Mouse (Mus musculus) natural killer cell, adult 2 months (primary cell): ENCODE results near the gene Rpl38.
A peak's percentile ranks its signal among the peaks of the same experiment; 100 is the strongest.

Experiments
- DNase-seq, 2 experiments: peaks; one replicate each; pipeline ENCODE4 v3.0.0; 2022; ENCODE audit warnings: low spot score in 2 of 2

Gene Rpl38

DNA sequence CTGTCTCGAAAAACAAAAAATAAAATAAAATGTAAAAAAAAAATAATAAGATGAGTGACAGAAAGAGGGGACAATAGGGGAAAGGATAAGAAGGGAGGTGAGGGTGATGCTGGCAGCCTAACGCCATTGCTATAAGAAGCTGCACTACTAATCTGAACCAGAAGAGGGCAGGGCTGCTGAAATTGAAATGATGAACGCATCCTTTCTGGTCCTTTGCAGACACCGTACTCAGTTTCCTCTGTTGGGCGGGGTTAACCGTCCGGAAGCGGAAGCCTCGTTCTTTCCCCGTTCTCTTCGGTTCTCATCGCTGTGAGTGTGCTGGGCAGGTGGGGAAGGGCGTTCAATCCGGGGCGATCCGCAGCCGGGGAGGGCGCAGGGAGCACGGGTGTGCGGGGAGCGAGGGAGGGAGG lies at the start of gene Rpl38:
Gene Rpl38 (plus strand): TSS at position 224 of the 410 bp plus-strand sequence.
- peak; percentile 92 to 93 for DNase-seq

GRCm38 (mm10) chr11:114618697-114619417 lies 49.5 kb upstream of the Rpl38 start:
- no peak for DNase-seq

DNA sequence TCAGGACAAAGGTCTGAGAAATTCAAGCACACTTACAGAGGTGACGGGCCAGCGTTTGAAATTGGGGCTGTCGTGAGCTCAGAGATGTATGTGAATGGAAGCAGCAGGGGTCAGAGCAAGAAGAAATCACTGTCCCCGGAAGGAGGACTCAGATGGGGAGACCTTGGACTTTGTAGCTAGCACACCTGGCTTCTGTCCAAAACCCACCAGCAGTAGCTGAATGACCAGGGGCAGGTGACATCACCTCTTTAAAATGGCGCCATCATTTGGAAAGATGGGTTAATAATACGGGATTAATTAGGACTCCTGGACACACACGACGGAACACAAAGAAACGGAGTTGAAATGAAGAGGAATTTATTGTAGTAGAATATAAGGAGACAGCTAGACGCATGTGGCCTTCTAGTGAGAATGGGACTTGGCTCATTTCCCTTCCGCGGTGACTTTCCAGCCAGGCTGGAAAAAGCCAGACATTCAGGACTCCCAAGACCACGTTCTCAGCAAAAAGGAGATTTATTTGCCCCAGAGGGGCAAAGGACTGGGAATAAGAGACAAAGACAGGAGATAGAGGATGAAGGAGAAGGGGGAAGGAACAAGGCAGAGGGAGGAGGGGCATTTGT lies 42.1 kb upstream of the Rpl38 start:
- no peak for DNase-seq

- no peak for DNase-seq
Measured at GRCm38 (mm10) chr11:114627036-114627435, 41.3 kb upstream of the Rpl38 start.

GRCm38 (mm10) chr11:114628032-114628431 lies 40.3 kb upstream of the Rpl38 start:
- no peak for DNase-seq

DNA sequence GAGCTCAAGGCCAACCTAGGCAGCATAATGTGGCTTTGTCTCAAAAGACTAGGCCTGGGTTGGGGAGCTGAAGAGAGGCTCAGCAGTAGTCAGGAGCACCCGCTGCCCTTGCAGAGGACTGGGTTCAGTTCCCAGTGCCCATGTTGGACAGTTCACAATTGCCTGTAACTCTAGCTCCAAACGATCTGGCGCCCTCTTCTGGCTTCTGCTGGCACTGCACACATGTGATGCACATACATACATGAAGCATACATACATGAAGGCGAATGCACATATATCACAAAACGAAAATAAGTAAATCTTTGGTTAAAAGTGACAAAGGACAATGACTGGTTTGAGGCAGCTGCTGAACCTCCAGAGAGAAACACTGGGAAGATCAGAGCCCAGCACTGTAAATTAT lies 38.3 kb upstream of the Rpl38 start:
- no peak for DNase-seq

DNA sequence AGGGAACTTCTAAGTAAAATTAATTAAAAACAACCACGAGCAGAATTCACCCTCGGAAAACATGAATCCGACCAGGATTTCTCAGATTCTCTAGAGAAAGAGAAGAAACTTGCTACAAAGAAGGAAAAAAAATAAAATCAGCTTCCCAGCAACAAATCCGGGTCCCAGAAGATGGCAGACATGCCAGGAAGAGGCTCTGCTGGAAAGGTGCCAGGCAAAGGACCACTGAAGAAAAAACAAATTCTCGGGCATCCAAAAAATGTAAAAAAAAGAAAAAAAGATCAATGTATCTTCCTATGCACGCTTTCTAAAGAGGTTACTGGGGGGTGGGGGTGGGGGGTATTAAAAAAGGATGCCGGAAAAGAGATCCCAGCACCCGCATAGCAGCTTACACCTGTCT lies 36.1 kb upstream of the Rpl38 start:
- DNase-seq = no peak

- peak; percentile 58 to 68 for DNase-seq
Measured at GRCm38 (mm10) chr11:114636292-114636691, 32.0 kb upstream of the Rpl38 start.

DNA sequence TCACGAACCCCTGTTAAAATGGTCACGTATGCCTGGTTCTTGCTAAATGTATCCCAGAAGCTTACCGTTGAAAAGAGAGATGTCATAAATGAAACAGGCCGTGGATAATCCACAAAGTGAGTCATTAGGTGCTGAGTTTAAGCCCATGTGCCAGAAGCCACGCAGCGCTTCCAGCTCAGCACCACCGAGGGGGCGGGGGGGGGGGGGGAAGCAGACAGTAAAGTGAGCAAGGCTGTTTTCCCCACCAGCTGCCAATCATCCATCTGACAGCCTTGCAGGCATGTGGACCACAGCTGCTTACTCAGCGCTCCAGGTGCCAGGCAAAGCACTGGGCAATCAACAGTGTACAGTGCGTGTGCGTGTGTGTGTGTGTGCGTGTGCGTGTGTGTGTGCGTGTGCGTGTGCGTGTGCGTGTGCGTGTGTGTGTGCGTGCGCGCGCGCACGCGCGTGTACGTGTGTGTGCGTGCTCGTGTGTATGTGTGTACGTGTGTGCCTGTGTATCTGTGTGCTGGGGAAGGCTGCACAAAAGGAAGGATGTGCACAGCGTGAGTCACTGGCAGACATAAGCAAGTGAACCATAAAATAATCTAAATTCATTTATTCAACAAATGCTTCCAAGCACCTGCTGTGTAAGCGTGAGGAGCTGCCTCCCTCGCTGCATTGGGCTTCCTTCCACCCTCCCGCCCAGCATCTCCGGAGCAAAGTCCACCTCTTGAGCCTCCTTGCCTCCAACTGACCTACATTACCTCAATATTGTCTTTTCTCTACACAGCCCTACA lies 31.4 kb upstream of the Rpl38 start:
- no peak for DNase-seq

GRCm38 (mm10) chr11:114638647-114639290 lies 29.6 kb upstream of the Rpl38 start:
- DNase-seq = no peak

DNA sequence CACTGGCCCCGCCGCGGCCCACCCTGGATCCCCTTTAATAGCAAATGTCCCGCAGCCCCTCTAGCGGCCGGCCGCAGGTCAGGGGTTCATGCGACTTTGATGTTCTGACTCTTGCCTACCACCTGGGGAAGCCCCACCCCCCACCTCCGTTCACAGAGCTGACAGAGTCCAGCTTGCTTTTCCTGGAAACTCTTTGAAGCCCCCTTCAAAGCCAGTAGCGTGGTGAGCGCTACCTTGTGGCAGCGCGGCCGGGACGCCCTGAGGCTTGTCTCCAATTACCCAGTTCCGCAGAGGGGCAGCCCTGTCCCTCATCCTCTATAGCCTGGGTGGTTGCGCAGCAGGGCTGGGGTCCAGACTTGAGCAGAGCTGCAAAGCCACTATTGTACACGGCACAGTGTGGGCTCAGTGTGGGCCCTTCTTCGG lies 28.6 kb upstream of the Rpl38 start:
- DNase-seq = no peak

DNA sequence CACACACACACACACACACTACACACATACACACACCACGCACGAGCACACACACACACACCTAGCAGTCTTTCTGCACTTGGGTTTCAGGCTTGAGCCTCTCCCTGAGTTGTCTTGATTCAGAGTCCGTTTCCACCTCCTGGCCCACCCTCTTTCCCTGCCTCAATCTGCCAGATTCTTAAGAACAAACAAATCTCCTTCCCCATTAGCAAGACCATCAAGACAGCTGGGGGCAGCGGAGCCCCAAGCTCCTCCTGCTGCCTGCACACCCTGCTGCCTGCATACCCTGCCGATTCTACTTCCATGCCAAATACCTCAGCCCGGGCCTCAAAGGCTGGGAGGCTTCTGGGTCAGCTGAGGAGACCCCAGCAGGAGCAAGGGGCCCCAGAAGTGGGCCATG lies 27.7 kb upstream of the Rpl38 start:
- no peak for DNase-seq

GRCm38 (mm10) chr11:114641136-114641535 lies 27.2 kb upstream of the Rpl38 start:
- DNase-seq = no peak

DNA sequence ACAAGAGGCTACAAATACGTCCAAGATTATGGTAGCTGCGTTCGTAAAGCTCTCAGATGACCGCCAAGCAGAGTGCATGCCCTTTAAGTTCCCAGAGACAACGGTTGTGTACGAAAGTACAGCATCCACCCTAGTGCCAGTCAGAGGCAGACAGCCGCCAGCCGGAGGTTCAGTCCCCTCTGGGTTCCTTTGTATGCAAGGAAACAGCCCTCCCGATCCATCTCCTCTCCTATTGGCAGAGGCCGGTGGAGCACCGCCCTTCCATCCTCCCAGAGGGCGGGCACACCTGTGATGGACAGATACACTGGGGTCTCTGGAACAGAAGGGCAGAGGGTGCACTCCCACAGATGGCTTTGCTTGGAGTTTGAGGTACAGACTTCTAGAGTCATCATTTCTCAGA lies 26.1 kb upstream of the Rpl38 start:
- DNase-seq = no peak

DNA sequence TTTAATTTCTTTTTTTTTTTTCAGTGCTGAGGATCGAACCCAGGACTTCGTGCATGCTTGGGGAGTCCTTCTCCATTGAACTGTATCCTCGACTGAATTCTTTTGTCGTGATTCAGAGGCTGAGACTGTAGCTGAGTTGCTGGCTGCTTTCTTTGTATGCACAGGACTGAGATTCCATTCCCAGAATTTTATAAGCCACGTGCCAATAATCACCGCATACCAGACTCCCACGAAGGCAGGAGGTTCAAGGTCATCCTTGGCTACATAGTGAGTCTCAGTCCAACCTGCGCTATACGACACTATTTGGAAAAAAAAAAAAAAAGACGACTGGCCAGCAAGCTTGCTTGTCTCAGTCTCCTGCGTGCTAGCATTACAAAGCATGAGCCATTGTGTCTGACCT lies 25.4 kb upstream of the Rpl38 start:
- DNase-seq = no peak

- DNase-seq = no peak
Measured at GRCm38 (mm10) chr11:114644122-114644521, 24.2 kb upstream of the Rpl38 start.

GRCm38 (mm10) chr11:114649510-114649909 lies 18.8 kb upstream of the Rpl38 start:
- no peak for DNase-seq

- DNase-seq = no peak
Measured at GRCm38 (mm10) chr11:114652531-114652930, 15.8 kb upstream of the Rpl38 start.

DNA sequence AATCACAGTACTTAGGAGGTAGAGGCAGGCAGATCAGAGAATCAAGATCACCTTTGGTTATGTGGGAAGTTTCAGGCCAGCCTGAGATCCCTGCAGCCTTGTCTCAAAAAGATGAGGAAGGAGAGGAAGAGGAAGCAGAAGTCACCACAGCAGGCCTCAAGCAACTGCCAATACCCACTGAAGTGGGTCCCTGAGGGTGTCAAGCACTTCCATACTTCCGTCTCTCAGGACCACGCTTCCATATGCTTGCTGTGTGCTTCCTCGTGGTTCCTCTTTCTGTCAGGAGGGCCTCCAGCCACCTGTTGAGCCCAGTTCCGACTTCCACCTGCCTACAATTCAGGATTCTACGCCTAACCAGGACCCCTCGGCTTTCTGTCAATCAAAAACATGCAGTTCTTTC lies 14.7 kb upstream of the Rpl38 start:
- DNase-seq = no peak

- DNase-seq = no peak
Measured at GRCm38 (mm10) chr11:114654552-114654951, 13.8 kb upstream of the Rpl38 start.

- DNase-seq = no peak
Measured at GRCm38 (mm10) chr11:114655350-114656008, 12.8 kb upstream of the Rpl38 start.
